Mouse (Mus musculus) hindbrain, embryonic 15.5 days (tissue): ENCODE results near the gene Speg. TPM values are rescaled to one million over a fixed set of nuclear protein-coding genes. Genes with fewer than 3 reads are reported as not detected.

ENCODE experiments used
- ATAC-seq: fragments of 200-750 bp; cut with Nextera tagmentation; 2 replicates; pipeline ENCODE4 v1.8.0; 2017; ENCODE audit warnings: low read depth, moderate number of reproducible peaks, moderate TSS enrichment; ENCODE audit not compliant: low FRiP score
- H3K27ac ChIP-seq: fragments of 300-500 bp; sonication (generic); replicated peaks from 2 replicates; pipeline ENCODE4 v1.5.1; 2015; ENCODE audit warnings: mild to moderate bottlenecking, inconsistent platforms
- H3K27me3 ChIP-seq: fragments of 300-500 bp; sonication (generic); 2 replicates; pipeline ENCODE4 v1.6.1; 2015; ENCODE audit warnings: control low read depth, inconsistent platforms
- H3K36me3 ChIP-seq: fragments of 300-500 bp; sonication (generic); 2 replicates; pipeline ENCODE4 v1.6.1; 2015; ENCODE audit warnings: control low read depth, inconsistent platforms
- H3K4me1 ChIP-seq: fragments of 300-500 bp; sonication (generic); replicated peaks from 2 replicates; pipeline ENCODE4 v1.6.1; 2015; ENCODE audit warnings: control low read depth, inconsistent platforms
- H3K4me2 ChIP-seq: fragments of 300-500 bp; sonication (generic); 2 replicates; pipeline ENCODE4 v1.6.1; 2015; ENCODE audit warnings: moderate library complexity, mild to moderate bottlenecking, inconsistent platforms
- H3K4me3 ChIP-seq: fragments of 300-500 bp; sonication (generic); 2 replicates; pipeline ENCODE4 v1.5.1; 2015; ENCODE audit warnings: mild to moderate bottlenecking, inconsistent platforms
- H3K9ac ChIP-seq: fragments of 300-500 bp; sonication (generic); 2 replicates; pipeline ENCODE4 v1.6.1; 2015; ENCODE audit warnings: inconsistent platforms
- H3K9me3 ChIP-seq: fragments of 300-500 bp; sonication (generic); 2 replicates; pipeline ENCODE4 v1.6.1; 2016; ENCODE audit warnings: control low read depth, inconsistent platforms
- WGBS: fragments of 180-500 bp; shearing (Covaris S2); methylation state at CpG from one replicate; pipeline ENCODE4 v1.1.7; 2015; 5-methylcytosine and 5-hydroxymethylcytosine counted together
- polyA plus RNA-seq: library from polyadenylated mRNA; unstranded; fragments of >200 nt; fragmentation: Nextera tagmentation; extraction: Ambion mirVana; gene quantifications from 2 replicates; pipeline ENCODE4 v1.2.1, GENCODE M21; 2015

Gene Speg
- polyA plus RNA-seq, result 22.4 and 25.0 TPM in 2 replicates

- Histone ChIP-seq H3K9ac (0 out of 2 replicates have a peak within 1 kb of the TSS, but pooled peaks have one; percentile 8), H3K27me3 (peaks cover 34% of the 10 kb centered on the region), H3K4me2 (peak within 1 kb of the TSS; percentile 51), H3K4me1 (peaks cover 15% of the 10 kb centered on the region), H3K27ac (no peak within 1 kb of the TSS), H3K36me3 (no peaks in the 10 kb centered on the region), H3K4me3 (peak within 1 kb of the TSS; percentile 15), H3K9me3 (no peaks in the 10 kb centered on the region)
- 11% methylated on average over 54 of the region's 57 CpGs for whole genome bisulfite sequencing
- ATAC-seq, result peak; percentile 15; the same call in 1 of the 2 replicates
Observed at GRCm38 (mm10) chr1:75374950-75375936, at the start of gene Speg. Gene Speg, plus strand, starts transcription at chr1:75375297.

- Histone ChIP-seq H3K4me2 (no peak overlapping the region), H3K9me3 (no peaks in the 10 kb centered on the region), H3K4me3 (no peak overlapping the region), H3K27me3 (0 out of 2 replicates have a peak, but pooled peaks cover under 1% of the 10 kb centered on the region), H3K27ac (no peak overlapping the region), H3K36me3 (no peaks in the 10 kb centered on the region), H3K9ac (no peak overlapping the region), H3K4me1 (no peaks in the 10 kb centered on the region)
- no peak for ATAC-seq
Observed at GRCm38 (mm10) chr1:75327461-75327860, 47.6 kb upstream of the Speg start.

GRCm38 (mm10) chr1:75331271-75331670 lies 43.8 kb upstream of the Speg start:
- no peak overlapping the region for H3K4me2 ChIP-seq
- 74% methylated on average over 1 of the region's 1 CpGs for WGBS
- no peak for ATAC-seq
- no peaks in the 10 kb centered on the region for H3K27me3 ChIP-seq
- no peaks in the 10 kb centered on the region for H3K9me3 ChIP-seq
- H3K27ac ChIP-seq, result no peak overlapping the region
- H3K9ac ChIP-seq, result no peak overlapping the region
- no peak overlapping the region for H3K4me3 ChIP-seq
- no peaks in the 10 kb centered on the region for H3K36me3 ChIP-seq
- H3K4me1 ChIP-seq, result no peaks in the 10 kb centered on the region

- no peak overlapping the region for H3K4me3 ChIP-seq
- no peak for ATAC-seq
- H3K9me3 ChIP-seq, result no peaks in the 10 kb centered on the region
- no peaks in the 10 kb centered on the region for H3K36me3 ChIP-seq
- H3K4me2 ChIP-seq, result no peak overlapping the region
- no peak overlapping the region for H3K9ac ChIP-seq
- peaks cover 26% of the 10 kb centered on the region for H3K4me1 ChIP-seq
- 73% methylated on average over 3 of the region's 3 CpGs for WGBS
- no peak overlapping the region for H3K27ac ChIP-seq
- H3K27me3 ChIP-seq, result no peaks in the 10 kb centered on the region
Observed at GRCm38 (mm10) chr1:75336461-75336860, 38.6 kb upstream of the Speg start.

GRCm38 (mm10) chr1:75337097-75337496 lies 38.0 kb upstream of the Speg start:
- Histone ChIP-seq H3K27ac (no peak overlapping the region), H3K4me3 (no peak overlapping the region), H3K9ac (no peak overlapping the region), H3K4me2 (no peak overlapping the region), H3K9me3 (no peaks in the 10 kb centered on the region), H3K4me1 (peaks cover 26% of the 10 kb centered on the region), H3K36me3 (no peaks in the 10 kb centered on the region), H3K27me3 (no peaks in the 10 kb centered on the region)
- 85% methylated on average over 9 of the region's 9 CpGs for WGBS
- no peak for ATAC-seq

- 23% methylated on average over 11 of the region's 11 CpGs for WGBS
- H3K36me3 ChIP-seq, result no peaks in the 10 kb centered on the region
- no peaks in the 10 kb centered on the region for H3K27me3 ChIP-seq
- H3K4me3 ChIP-seq, result no peak overlapping the region
- peak; percentile 29; the same call in 1 of the 2 replicates for ATAC-seq
- peaks cover 26% of the 10 kb centered on the region for H3K4me1 ChIP-seq
- H3K27ac ChIP-seq, result no peak overlapping the region
- H3K4me2 ChIP-seq, result no peak overlapping the region
- H3K9me3 ChIP-seq, result no peaks in the 10 kb centered on the region
- no peak overlapping the region for H3K9ac ChIP-seq
Observed at GRCm38 (mm10) chr1:75338091-75338694, 36.9 kb upstream of the Speg start.

- no peak; the same call in 1 of the 2 replicates for ATAC-seq
- Histone ChIP-seq H3K4me2 (no peak overlapping the region), H3K4me3 (no peak overlapping the region), H3K36me3 (no peaks in the 10 kb centered on the region), H3K27ac (peak overlapping the region; percentile 32; the same call in 1 of the 2 replicates), H3K9ac (no peak overlapping the region), H3K27me3 (no peaks in the 10 kb centered on the region), H3K4me1 (peaks cover 28% of the 10 kb centered on the region), H3K9me3 (no peaks in the 10 kb centered on the region)
- 20% methylated on average over 9 of the region's 9 CpGs for WGBS
Observed at GRCm38 (mm10) chr1:75339337-75339736, 35.8 kb upstream of the Speg start.

- peaks cover 34% of the 10 kb centered on the region for H3K4me1 ChIP-seq
- ATAC-seq, result no peak
- H3K4me3 ChIP-seq, result no peak overlapping the region
- no peaks in the 10 kb centered on the region for H3K9me3 ChIP-seq
- no peak overlapping the region for H3K4me2 ChIP-seq
- WGBS, result 79% methylated on average over 2 of the region's 2 CpGs
- no peaks in the 10 kb centered on the region for H3K36me3 ChIP-seq
- H3K9ac ChIP-seq, result no peak overlapping the region
- no peaks in the 10 kb centered on the region for H3K27me3 ChIP-seq
- no peak overlapping the region for H3K27ac ChIP-seq
Observed at GRCm38 (mm10) chr1:75340519-75340918, 34.6 kb upstream of the Speg start.

- Histone ChIP-seq H3K36me3 (no peaks in the 10 kb centered on the region), H3K4me2 (no peak overlapping the region), H3K9me3 (no peaks in the 10 kb centered on the region), H3K27me3 (no peaks in the 10 kb centered on the region), H3K27ac (no peak overlapping the region), H3K9ac (no peak overlapping the region), H3K4me3 (no peak overlapping the region), H3K4me1 (peaks cover 29% of the 10 kb centered on the region)
- ATAC-seq, result no peak
- under 1% methylated on average over 8 of the region's 8 CpGs for WGBS
Observed at GRCm38 (mm10) chr1:75342874-75343416, 32.2 kb upstream of the Speg start.

- Histone ChIP-seq H3K27ac (no peak overlapping the region), H3K4me1 (peaks cover 14% of the 10 kb centered on the region), H3K4me3 (no peak overlapping the region), H3K27me3 (no peaks in the 10 kb centered on the region), H3K4me2 (no peak overlapping the region), H3K9me3 (no peaks in the 10 kb centered on the region), H3K9ac (no peak overlapping the region), H3K36me3 (no peaks in the 10 kb centered on the region)
- ATAC-seq, result peak; percentile 19; the same call in 1 of the 2 replicates
- WGBS, result 4% methylated on average over 15 of the region's 15 CpGs
Observed at GRCm38 (mm10) chr1:75344291-75345035, 30.6 kb upstream of the Speg start.

- WGBS, result 38% methylated on average over 20 of the region's 20 CpGs
- Histone ChIP-seq H3K27ac (no peak overlapping the region), H3K4me2 (no peak overlapping the region), H3K9me3 (no peaks in the 10 kb centered on the region), H3K27me3 (no peaks in the 10 kb centered on the region), H3K9ac (no peak overlapping the region), H3K4me1 (peaks cover 9% of the 10 kb centered on the region; the same call in 1 of the 2 replicates), H3K36me3 (no peaks in the 10 kb centered on the region), H3K4me3 (no peak overlapping the region)
- no peak for ATAC-seq
Observed at GRCm38 (mm10) chr1:75345036-75345935, 29.8 kb upstream of the Speg start.
